Mouse (Mus musculus): ENCODE results near the gene Tapbp.
A peak's percentile ranks its signal among the peaks of the same experiment; 100 is the strongest.

DNA sequence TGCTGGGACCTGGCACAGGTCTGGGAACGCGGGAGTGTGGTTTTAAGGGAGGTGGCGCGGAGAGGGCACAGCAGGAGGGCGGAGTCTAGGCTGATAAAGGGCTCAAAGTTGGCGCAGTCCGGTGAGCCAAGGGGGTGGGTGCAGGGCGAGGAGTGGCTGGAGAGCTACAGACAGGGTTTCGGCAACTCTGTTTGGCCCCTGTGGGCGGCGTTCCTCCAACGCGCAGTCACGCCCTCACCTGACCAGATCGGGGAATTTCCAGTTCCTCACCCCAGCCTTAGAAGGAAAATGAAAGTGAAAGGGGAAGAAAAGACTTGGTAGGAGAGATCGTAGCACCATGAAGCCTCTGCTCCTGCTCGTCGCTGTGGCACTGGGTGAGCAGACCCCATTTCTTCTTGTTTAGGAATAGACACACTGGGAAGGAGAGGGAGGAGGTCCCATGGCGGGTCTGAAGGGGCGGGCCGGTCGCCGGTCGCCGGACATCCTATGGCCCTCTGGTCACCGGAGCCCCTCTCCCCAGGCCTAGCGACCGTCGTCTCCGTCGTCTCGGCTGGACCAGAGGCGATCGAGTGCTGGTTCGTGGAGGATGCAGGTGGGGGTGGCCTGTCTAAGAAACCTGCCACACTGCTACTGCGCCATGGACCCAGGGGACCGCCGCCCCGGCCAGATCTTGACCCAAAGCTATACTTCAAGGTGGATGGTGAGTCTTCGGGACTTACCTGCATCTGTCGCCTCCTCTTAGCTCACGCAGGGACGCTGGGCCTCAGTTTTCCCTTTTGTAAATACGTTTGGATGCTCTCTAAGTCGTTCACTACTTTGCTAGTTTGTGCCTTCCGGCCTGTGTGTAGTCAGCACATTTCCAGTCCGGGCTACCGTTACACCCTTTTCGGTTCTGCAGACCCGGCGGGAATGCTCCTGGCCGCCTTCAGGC lies 3.9 kb downstream of the Tapbp start:
- TF ChIP-seq CTCF (IDR thresholded peaks at IDR 0.05; ENCODE audit: extremely low read depth, insufficient read depth, low read length) (no peak), POLR2A (IDR thresholded peaks at IDR 0.05; ENCODE audit: extremely low read depth, insufficient read depth, low read length) (0 out of 2 replicates have a peak, but pooled peaks have one; percentile 8)

Data from cortical plate, adult 2 months (tissue).